8 mouse cellular contexts compared by ENCODE assay signal in genomic region chr9:77754728-77755402, GRCm38 (mm10). TPM values are rescaled to one million over a fixed set of nuclear protein-coding genes. Genes with fewer than 3 reads are reported as not detected.
DNase-seq lines count a peak whose midpoint lies in the region; ATAC-seq and TF ChIP-seq lines count a peak whose summit lies in the region.

No protein-coding gene starts in this region.

- no peak for TF ChIP-seq EP300 in lung, postnatal 0 days (IDR thresholded peaks at IDR 0.05)

- peak; percentile 71 for ATAC-seq in embryonic facial prominence, embryonic 12.5 days (ENCODE audit: insufficient number of reproducible peaks, insufficient read depth, low FRiP score, low TSS enrichment)
- ATAC-seq in heart, embryonic 11.5 days (replicated peaks; ENCODE audit: insufficient number of reproducible peaks, low FRiP score, low TSS enrichment): peak; percentile 77
- ATAC-seq in lung, postnatal 0 days: peak; percentile 81

- TF ChIP-seq CTCF in lung, postnatal 0 days (IDR thresholded peaks at IDR 0.05): peak; percentile 47
- TF ChIP-seq CTCF in olfactory bulb, adult 2 months (IDR thresholded peaks at IDR 0.05; ENCODE audit: insufficient read depth, low read depth, low read length): no peak

- H3K27me3 ChIP-seq in embryonic facial prominence, embryonic 12.5 days: no peaks in the 10 kb centered on the region
- H3K27me3 ChIP-seq in heart, embryonic 11.5 days (ENCODE audit: control insufficient read depth, insufficient read depth, low read length): no peaks in the 10 kb centered on the region
- no peaks in the 10 kb centered on the region for H3K27me3 ChIP-seq in lung, postnatal 0 days (replicated peaks; ENCODE audit: insufficient read depth, low read length)

- peak overlapping the region; percentile 51 for H3K27ac ChIP-seq in embryonic facial prominence, embryonic 12.5 days
- H3K27ac ChIP-seq in heart, embryonic 11.5 days (ENCODE audit: low read depth, low read length): peak overlapping the region; percentile 88
- peak overlapping the region; percentile 96 for H3K27ac ChIP-seq in lung, postnatal 0 days (ENCODE audit: low read length)
- H3K27ac ChIP-seq in olfactory bulb, adult 2 months (ENCODE audit: insufficient read depth, low read depth, low read length): 0 out of 2 replicates have a peak overlapping the region, but pooled peaks have one; percentile 23

- peak overlapping the region; percentile 78 for H3K9ac ChIP-seq in embryonic facial prominence, embryonic 12.5 days
- peak overlapping the region; percentile 80 for H3K9ac ChIP-seq in heart, embryonic 11.5 days (ENCODE audit: low read depth, low read length)
- H3K9ac ChIP-seq in lung, postnatal 0 days (replicated peaks; ENCODE audit: low read depth): peak overlapping the region; percentile 68

- no peak for TF ChIP-seq POLR2A in olfactory bulb, adult 2 months (IDR thresholded peaks at IDR 0.05; ENCODE audit: insufficient read depth, low read depth, low read length)

- no peaks in the 10 kb centered on the region for H3K36me3 ChIP-seq in embryonic facial prominence, embryonic 12.5 days
- H3K36me3 ChIP-seq in heart, embryonic 11.5 days (ENCODE audit: control insufficient read depth, insufficient read depth, low read length): no peaks in the 10 kb centered on the region
- no peaks in the 10 kb centered on the region for H3K36me3 ChIP-seq in lung, postnatal 0 days (ENCODE audit: insufficient read depth, low read length)

- 1% methylated on average over 46 of the region's 57 CpGs for WGBS in embryonic facial prominence, embryonic 12.5 days
- under 1% methylated on average over 49 of the region's 57 CpGs for WGBS in heart, embryonic 11.5 days (ENCODE audit: insufficient replicate concordance)
- 2% methylated on average over 41 of the region's 57 CpGs for WGBS in lung, postnatal 0 days
- under 1% methylated on average over 45 of the region's 57 CpGs for WGBS in olfactory bulb, adult 2 months

- H3K4me2 ChIP-seq in embryonic facial prominence, embryonic 12.5 days (replicated peaks): peak overlapping the region; percentile 61
- peak overlapping the region; percentile 82 for H3K4me2 ChIP-seq in heart, embryonic 11.5 days
- H3K4me2 ChIP-seq in lung, postnatal 0 days (replicated peaks; ENCODE audit: low read depth, low read length): peak overlapping the region; percentile 93

- H3K9me3 ChIP-seq in embryonic facial prominence, embryonic 12.5 days: no peaks in the 10 kb centered on the region
- no peaks in the 10 kb centered on the region for H3K9me3 ChIP-seq in heart, embryonic 11.5 days (replicated peaks; ENCODE audit: control insufficient read depth, low read length)
- H3K9me3 ChIP-seq in lung, postnatal 0 days (ENCODE audit: low read length): no peaks in the 10 kb centered on the region

- DNase-seq in heart, adult 18-20 months: peak; percentile 77 to 78
- DNase-seq in heart, adult 9 months (ENCODE audit: low spot score in 2 of 2): no peak
- peak; percentile 67 for DNase-seq in adrenal gland, postnatal 25 days
- peak; percentile 80 for DNase-seq in kidney, postnatal 14 days
- DNase-seq in lung, postnatal 0 days (ENCODE audit: low spot score): peak; percentile 88

- H3K4me3 ChIP-seq in embryonic facial prominence, embryonic 12.5 days: peak overlapping the region; percentile 64
- peak overlapping the region; percentile 83 for H3K4me3 ChIP-seq in heart, embryonic 11.5 days (ENCODE audit: low read depth, low read length)
- peak overlapping the region; percentile 78 for H3K4me3 ChIP-seq in lung, postnatal 0 days (ENCODE audit: low read depth, low read length)
- peak overlapping the region; percentile 71 for H3K4me3 ChIP-seq in olfactory bulb, adult 2 months (ENCODE audit: insufficient read depth, low read depth, low read length)

- H3K4me1 ChIP-seq in embryonic facial prominence, embryonic 12.5 days: peaks cover 10% of the 10 kb centered on the region
- peaks cover 3% of the 10 kb centered on the region; the same call in 1 of the 2 replicates for H3K4me1 ChIP-seq in heart, embryonic 11.5 days (ENCODE audit: control insufficient read depth, insufficient read depth, low read length)
- H3K4me1 ChIP-seq in lung, postnatal 0 days (ENCODE audit: insufficient read depth, low read depth, low read length): no peaks in the 10 kb centered on the region
- H3K4me1 ChIP-seq in olfactory bulb, adult 2 months (ENCODE audit: control insufficient read depth, insufficient read depth, low read length): peaks cover 4% of the 10 kb centered on the region

RNA-seq across cellular contexts. Expression of gene Gclc, which starts 0.5 kb away (rescaled TPM):
- total RNA-seq in heart, adult 18-20 months (2021): 10 to 100 TPM; 11.6 to 13.5 TPM
- total RNA-seq in adrenal gland, postnatal 25 days (2021): 38.0 and 48.3 TPM in 2 replicates
- 18.0 and 18.3 TPM in 2 replicates for polyA plus RNA-seq in embryonic facial prominence, embryonic 12.5 days (2016; fragmentation: Nextera tagmentation; extraction: Ambion mirVana)
- polyA plus RNA-seq in heart, embryonic 11.5 days (2014; fragmentation: Nextera tagmentation; extraction: Ambion mirVana): 12.3 and 13.3 TPM in 2 replicates
- polyA plus RNA-seq in lung, postnatal 0 days (2015; fragmentation: Nextera tagmentation; extraction: Ambion mirVana): 40.8 and 71.8 TPM in 2 replicates
- polyA plus RNA-seq in olfactory bulb, adult 2 months (2012; ENCODE audit: insufficient read depth, insufficient read length, low replicate concordance, missing spikeins): not detected in 2 replicates

Comparison
In these comparisons a context has a peak if more than half of its experiments do, and no peak if none do; other contexts are left out.
1. DNase-seq: peak in heart, adult 18-20 months (2 of 2), adrenal gland, postnatal 25 days (single experiment), kidney, postnatal 14 days (single experiment) and lung, postnatal 0 days (single experiment); none in heart, adult 9 months (0 of 2).
2. H3K27ac ChIP-seq: peak in every context shown above with its lines; median percentile 96 in lung, postnatal 0 days; 88 in heart, embryonic 11.5 days; 51 in embryonic facial prominence, embryonic 12.5 days; 23 in olfactory bulb, adult 2 months.
3. Peak in every context shown above with its lines, with median percentiles within 50 percentile points of each other: ATAC-seq, H3K4me2 ChIP-seq, H3K4me3 ChIP-seq and H3K9ac ChIP-seq.